Mouse (Mus musculus): Measurements from ENCODE around the gene Vgll4.

Gene Vgll4

GRCm38 (mm10) chr6:114969213-114970120, at the start of gene Vgll4:
Gene Vgll4, minus strand, starts transcription at chr6:114969994.
- DNase-seq (ENCODE audit: low read depth) = no peak

GRCm38 (mm10) chr6:115015461-115015860, 45.7 kb upstream of the Vgll4 start:
- DNase-seq (ENCODE audit: low read depth) = no peak

GRCm38 (mm10) chr6:115013574-115013973, 43.8 kb upstream of the Vgll4 start:
- no peak for DNase-seq (ENCODE audit: low read depth)

- DNase-seq (ENCODE audit: low read depth) = no peak
Observed at GRCm38 (mm10) chr6:115011792-115012191, 42.0 kb upstream of the Vgll4 start.

GRCm38 (mm10) chr6:115010815-115011214, 41.0 kb upstream of the Vgll4 start:
- DNase-seq (ENCODE audit: low read depth) = no peak

- no peak for DNase-seq (ENCODE audit: low read depth)
Observed at GRCm38 (mm10) chr6:115010304-115010703, 40.5 kb upstream of the Vgll4 start.

- DNase-seq (ENCODE audit: low read depth) = peak; percentile 51
Observed at GRCm38 (mm10) chr6:115007728-115008127, 37.9 kb upstream of the Vgll4 start.

- no peak for DNase-seq (ENCODE audit: low read depth)
Observed at GRCm38 (mm10) chr6:115006948-115007347, 37.2 kb upstream of the Vgll4 start.

- no peak for DNase-seq (ENCODE audit: low read depth)
Observed at GRCm38 (mm10) chr6:115006065-115006464, 36.3 kb upstream of the Vgll4 start.

GRCm38 (mm10) chr6:115005351-115005890, 35.6 kb upstream of the Vgll4 start:
- DNase-seq (ENCODE audit: low read depth) = no peak

- DNase-seq (ENCODE audit: low read depth) = no peak
Observed at GRCm38 (mm10) chr6:115004636-115005035, 34.8 kb upstream of the Vgll4 start.

- DNase-seq (ENCODE audit: low read depth) = no peak
Observed at GRCm38 (mm10) chr6:114998374-114999031, 28.7 kb upstream of the Vgll4 start.

GRCm38 (mm10) chr6:114997471-114997870, 27.7 kb upstream of the Vgll4 start:
- no peak for DNase-seq (ENCODE audit: low read depth)

GRCm38 (mm10) chr6:114996910-114997309, 27.1 kb upstream of the Vgll4 start:
- no peak for DNase-seq (ENCODE audit: low read depth)

- DNase-seq (ENCODE audit: low read depth) = no peak
Observed at GRCm38 (mm10) chr6:114994079-114994478, 24.3 kb upstream of the Vgll4 start.

GRCm38 (mm10) chr6:114993659-114994058, 23.9 kb upstream of the Vgll4 start:
- no peak for DNase-seq (ENCODE audit: low read depth)

GRCm38 (mm10) chr6:114991909-114992308, 22.1 kb upstream of the Vgll4 start:
- no peak for DNase-seq (ENCODE audit: low read depth)

GRCm38 (mm10) chr6:114988619-114988980, 18.8 kb upstream of the Vgll4 start:
- DNase-seq (ENCODE audit: low read depth) = no peak

GRCm38 (mm10) chr6:114987966-114988618, 18.3 kb upstream of the Vgll4 start:
- DNase-seq (ENCODE audit: low read depth) = no peak

GRCm38 (mm10) chr6:114982671-114983070, 12.9 kb upstream of the Vgll4 start:
- DNase-seq (ENCODE audit: low read depth) = no peak

- DNase-seq (ENCODE audit: low read depth) = no peak
Observed at GRCm38 (mm10) chr6:114979715-114980114, 9.9 kb upstream of the Vgll4 start.

- no peak for DNase-seq (ENCODE audit: low read depth)
Observed at GRCm38 (mm10) chr6:114976915-114977419, 7.2 kb upstream of the Vgll4 start.
